Mouse (Mus musculus) small intestine, adult 2 months (tissue): ENCODE results near the gene BC005624.

ENCODE experiments used
- CTCF ChIP-seq: fragments of 200-500 bp; IDR thresholded peaks from 2 replicates; pipeline ENCODE4 v1.5.1; 2012; ENCODE audit warnings: low read depth, mild to moderate bottlenecking, control low read depth, inconsistent platforms, low read length, moderate library complexity, mixed read lengths; ENCODE audit not compliant: insufficient replicate concordance, insufficient read length; ENCODE audit errors: extremely low read depth
- POLR2A ChIP-seq: fragments of 200-500 bp; IDR thresholded peaks from 2 replicates; pipeline ENCODE4 v1.6.1; 2012; ENCODE audit warnings: low read depth, mild to moderate bottlenecking, control low read depth, inconsistent platforms, low read length, moderate library complexity

DNA sequence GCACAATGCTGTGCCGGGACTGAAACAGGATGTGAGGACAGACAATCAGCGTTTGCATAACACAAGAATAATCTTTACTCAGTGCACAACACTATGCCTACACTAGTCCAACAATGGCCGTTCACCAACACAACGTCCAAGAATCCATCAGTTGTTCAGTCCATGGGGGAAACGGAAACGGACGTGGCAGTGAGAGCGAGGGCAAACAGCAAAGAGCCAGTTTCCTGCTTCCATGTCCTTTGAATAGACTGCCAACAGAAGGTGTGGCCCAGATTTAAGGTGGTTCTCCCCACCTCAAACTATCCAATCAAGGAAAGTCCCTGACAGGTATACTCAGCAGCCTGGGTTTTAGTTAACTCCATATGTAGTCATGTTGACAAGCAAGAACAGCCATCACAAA, 44.3 kb downstream of the BC005624 start:
- TF ChIP-seq POLR2A (no peak), CTCF (no peak)
